Mouse (Mus musculus) adrenal gland, postnatal 14 days (tissue): ENCODE measurements around the gene T. TPM values are rescaled to one million over a fixed set of nuclear protein-coding genes. Genes with fewer than 3 reads are reported as not detected.

Source experiments
- total RNA-seq: library from RNA; stranded (reverse); gene quantifications from 2 replicates; pipeline ENCODE4 v1.2.3, GENCODE M21; 2021

T gene
- total RNA-seq, 1 experiment from 2014 or later: not detected

Other genes starting within 250 kb of the T start
- 3.8 TPM in 1 of 2 replicates, not detected in the other for gene Ccr6, start 198.4 kb upstream of the T start, total RNA-seq
- 356 and 378 TPM in 2 replicates for gene Mpc1, start 151.5 kb upstream of the T start, total RNA-seq
- 37.7 and 40.5 TPM in 2 replicates for gene Sft2d1, start 123.3 kb upstream of the T start, total RNA-seq
- 0.33 and 0.41 TPM in 2 replicates for gene Prr18, start 97.0 kb upstream of the T start, total RNA-seq
- not detected in 2 replicates for gene T2, start 78.4 kb upstream of the T start, total RNA-seq
- gene Pde10a, start 90.9 kb downstream of the T start, total RNA-seq: 25.0 and 33.0 TPM in 2 replicates
- gene Gm17087, start 132.5 kb downstream of the T start, total RNA-seq: not detected in 2 replicates